Mouse (Mus musculus) kidney, adult 2 months (tissue): Measurements from ENCODE around the gene Elp5.
A peak's percentile ranks its signal among the peaks of the same experiment; 100 is the strongest.

Experiments used
- CTCF ChIP-seq: fragments of 200-500 bp; conservative IDR thresholded peaks from 2 replicates; pipeline ENCODE4 v1.5.1; 2011; ENCODE audit warnings: low read depth, mild to moderate bottlenecking, control low read depth, low read length, moderate library complexity, mixed read lengths; ENCODE audit not compliant: insufficient read depth, insufficient read length
- POLR2A ChIP-seq: fragments of 200-500 bp; IDR thresholded peaks from one replicate; pipeline ENCODE4 v1.6.1; 2011; ENCODE audit warnings: low read depth, low read length, control low read depth

- TF ChIP-seq CTCF (peak; percentile 30), POLR2A (no peak)
Observed at GRCm38 (mm10) chr11:69960616-69961015, 21.7 kb downstream of the Elp5 start.
